Mouse (Mus musculus) neural tube, embryonic 10.5 days (tissue): ENCODE measurements around the gene Ebpl.

Experiments
- DNase-seq: peaks from one replicate; pipeline ENCODE4 v3.0.0-alpha.2; 2017; ENCODE audit warnings: low spot score; ENCODE audit errors: extremely low spot score

The Ebpl gene

DNA sequence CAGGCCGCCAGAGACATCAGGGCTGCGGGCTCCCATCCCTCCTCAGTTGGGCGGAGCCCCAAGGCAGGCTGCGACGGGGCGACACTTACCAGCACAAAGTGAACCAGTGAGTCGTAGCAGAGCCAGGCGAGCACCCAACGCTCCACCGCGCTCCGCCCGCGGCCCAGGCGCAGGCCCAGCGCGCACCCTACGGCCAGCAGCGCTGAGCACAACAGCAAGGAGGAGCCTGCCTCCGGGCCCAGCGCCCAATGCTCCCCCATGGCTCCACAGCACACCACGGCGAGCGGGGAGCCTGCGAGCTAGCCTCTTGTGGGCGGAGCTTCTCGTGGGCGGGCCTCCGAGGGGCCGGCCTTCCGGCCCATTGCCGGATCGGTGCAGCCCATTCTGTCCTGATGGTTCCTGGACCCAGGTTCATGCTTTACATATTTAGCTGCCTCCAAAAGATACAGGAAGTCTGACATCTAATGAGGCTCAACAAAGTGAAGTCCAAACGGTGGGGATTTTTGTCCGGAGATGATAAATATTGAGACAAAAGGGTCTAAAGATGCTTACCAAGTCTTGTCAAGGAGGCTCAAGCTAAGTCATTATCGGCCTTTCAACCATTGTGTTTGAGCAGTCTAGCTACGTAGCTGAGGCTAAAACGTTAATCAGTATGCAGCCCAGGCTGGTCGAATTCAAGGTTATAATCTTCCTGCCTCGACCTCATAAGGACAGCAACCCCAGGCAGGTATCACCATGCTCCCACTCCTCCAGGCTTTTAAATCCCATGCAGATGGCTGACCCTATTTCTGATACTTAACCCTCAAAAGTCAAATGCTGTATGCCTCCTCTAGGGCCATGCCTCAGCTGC, at the start of gene Ebpl:
TSS of gene Ebpl (minus strand) at position 309 of the 850 bp plus-strand sequence.
- DNase-seq, result peak; percentile 90

DNA sequence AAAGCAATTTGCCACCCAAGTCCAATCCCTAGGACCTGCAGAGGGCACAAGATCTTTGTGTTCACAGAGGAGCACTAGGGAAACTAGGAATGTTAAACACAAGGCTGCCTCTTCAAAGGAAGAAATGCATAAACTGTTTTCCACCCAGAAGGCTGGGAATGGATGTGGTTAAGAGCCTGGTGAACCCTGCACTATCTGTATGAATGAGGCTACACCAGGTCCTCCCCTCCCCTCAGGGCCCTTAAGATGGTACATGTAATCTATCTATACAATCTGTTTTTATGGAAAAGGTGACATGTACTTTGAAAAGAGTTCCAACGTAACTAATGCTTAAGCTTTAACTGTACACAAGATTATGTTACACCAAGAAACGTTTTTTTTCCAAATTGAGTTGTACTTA, 49.8 kb upstream of the Ebpl start:
- no peak for DNase-seq

DNA sequence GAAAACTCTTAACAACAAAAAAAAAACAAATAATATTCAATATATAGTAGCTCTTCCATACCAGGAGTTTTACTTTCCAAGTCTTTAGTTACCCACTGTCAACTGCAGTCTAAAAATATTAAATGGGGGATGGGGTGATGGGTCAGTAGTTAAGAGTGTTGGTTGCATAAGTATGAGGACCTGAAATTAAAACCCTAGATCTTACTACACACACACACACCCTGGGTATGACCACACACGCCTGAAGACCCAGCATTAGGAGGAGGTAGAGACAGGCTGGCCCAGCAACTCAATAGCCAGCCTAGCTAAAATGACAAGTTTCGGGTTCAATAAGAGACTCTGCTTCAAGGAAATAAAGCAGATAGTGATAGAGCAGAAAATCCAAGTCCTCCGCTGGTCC, 46.8 kb upstream of the Ebpl start:
- no peak for DNase-seq

DNA sequence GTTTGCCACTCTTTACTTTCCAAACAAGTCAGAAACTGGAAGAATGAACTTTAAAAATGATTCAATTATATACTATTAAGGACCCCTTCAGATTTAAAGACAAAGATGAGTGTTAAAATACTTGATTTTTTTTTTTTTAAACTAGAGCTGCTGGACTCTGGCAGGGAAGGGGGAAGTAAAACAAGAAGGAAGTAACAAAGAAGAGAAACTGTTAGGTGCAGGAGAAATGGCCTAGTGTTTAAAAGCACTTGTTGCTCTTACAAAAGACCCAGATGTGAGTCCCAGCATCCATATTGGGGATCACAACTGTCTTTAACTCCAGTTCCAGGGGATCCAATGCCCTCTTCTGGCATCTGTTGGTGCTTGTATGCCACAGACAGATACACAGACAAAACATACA, 45.5 kb upstream of the Ebpl start:
- DNase-seq, result no peak

DNA sequence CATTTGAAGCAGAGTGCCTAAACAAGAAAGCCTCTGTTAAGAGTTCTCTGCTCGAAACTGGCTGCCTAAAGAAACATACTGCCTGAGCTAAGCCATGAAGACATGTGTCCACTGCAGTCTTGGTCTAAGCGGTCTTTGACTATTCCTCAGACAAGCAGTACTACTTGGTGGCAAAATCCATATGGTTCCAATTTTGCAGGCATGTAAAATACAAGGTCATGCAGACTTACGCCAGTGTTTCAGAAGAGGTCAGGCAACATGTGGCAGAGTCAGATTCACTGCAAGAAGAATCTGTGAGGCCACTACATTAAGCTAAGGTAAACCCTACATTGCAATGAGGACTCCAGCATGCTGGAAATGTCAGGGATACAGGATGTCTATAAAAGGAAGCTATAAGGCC, 44.7 kb upstream of the Ebpl start:
- DNase-seq, result no peak

DNA sequence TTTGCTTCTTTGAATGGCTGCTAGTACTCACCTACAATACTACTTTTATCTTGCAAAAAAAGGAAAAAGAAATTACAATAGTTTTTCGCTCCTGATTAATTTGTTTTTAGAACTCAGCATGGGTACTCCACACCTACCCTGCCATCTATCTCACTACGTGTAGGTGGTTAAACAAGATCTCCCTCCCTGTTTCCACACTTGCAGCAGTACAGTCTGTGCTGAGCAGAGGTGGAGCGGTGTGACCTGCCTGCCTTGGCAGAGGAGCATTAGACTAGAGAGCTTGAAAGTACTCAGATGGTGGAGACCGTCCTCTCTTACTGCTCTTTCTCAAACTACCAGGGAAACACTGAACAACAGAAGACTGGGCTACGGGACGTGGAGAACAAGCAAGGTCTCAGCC, 34.5 kb upstream of the Ebpl start:
- no peak for DNase-seq

DNA sequence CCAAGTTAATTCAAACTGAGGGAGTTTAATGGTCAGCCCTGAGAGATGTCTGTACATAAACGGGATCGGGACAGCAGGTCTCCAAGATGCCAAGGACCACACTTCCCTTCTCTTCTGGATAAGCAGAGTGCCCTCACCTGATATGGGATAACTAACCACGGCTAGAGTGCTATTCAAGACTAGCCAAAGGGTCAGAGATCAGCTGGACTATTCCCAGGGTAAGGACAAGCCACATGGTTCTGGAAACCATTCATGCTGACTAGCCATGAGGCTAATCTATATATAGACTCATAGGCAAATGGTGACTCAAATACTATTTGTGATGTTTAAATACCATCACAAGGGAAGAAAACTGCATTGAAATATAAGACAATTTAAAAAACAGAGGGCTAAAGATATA, 30.3 kb upstream of the Ebpl start:
- DNase-seq, result no peak

DNA sequence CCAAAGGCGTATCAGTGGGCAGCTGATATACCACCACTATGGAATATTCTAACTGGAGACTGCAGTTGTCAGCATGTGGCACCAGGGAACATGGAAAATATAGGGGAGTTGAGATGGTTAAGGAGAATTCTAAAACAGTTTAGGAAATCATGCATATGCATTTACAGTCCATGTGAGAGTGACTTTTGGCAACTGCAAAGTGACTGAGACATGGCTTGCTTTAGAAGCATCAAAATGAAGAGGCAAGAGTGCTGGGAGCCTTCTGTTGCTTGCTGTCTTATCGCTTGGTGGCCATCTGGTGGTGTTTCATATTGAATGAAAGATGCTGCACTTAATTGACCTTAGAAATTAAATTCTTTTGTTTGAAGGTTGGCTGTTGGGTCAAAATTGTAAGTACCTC, 7.1 kb upstream of the Ebpl start:
- no peak for DNase-seq

DNA sequence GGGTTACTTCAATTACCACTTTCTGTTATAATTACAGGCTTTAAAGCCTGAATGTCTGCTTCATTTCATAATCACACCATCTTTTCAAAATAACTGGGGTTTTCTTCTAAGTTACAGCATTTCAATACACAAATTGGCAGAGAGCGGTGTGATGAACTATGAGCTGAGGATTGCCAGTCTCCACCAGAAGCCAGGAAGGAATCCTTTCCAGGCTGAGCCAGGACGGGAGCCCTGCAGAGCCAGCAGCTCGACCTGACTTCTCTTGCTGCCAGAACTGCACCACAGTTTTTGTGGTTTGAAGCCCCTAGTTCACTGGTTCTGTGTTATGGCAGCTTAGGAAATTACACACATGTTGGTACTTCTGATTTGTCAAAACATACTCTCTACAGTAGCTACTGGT, 4.4 kb upstream of the Ebpl start:
- DNase-seq, result no peak

DNA sequence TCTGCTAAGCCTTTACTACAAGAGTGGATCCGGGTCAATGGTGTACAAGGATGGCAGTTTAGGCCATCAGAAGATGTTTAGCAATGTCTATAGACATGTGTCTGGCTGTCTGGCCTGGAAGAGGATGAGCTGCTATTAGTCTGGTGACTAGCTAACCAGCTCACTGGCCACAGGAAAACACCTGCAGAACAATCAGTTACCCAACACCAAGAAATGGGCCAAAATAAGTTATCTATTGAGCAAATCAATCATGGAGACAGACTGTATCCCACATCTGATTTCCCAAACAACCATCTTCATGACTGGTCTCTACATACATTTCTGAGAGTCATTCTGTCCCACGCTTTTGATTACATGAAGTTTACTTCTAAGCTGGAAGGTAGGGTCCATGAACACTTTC, 3.5 kb upstream of the Ebpl start:
- no peak for DNase-seq

DNA sequence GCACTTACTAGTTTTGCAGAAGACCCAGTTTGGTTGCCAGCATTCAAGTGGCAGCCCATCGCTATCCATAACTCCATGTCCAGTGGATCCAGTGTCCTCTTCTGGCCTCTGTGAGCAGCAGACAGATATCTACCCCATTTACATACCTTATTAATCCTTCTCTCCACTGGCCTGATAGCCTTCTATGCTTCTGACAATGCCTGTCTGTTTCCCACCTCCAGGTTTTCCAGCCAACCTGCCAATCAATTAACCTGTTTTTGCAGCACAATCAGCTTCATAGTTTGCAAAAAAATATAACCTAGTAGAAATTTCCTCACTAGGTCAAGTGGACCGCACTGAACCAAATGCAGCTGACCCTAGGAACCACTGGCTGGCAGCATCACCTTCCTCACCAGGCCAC, 2.0 kb upstream of the Ebpl start:
- no peak for DNase-seq

DNA sequence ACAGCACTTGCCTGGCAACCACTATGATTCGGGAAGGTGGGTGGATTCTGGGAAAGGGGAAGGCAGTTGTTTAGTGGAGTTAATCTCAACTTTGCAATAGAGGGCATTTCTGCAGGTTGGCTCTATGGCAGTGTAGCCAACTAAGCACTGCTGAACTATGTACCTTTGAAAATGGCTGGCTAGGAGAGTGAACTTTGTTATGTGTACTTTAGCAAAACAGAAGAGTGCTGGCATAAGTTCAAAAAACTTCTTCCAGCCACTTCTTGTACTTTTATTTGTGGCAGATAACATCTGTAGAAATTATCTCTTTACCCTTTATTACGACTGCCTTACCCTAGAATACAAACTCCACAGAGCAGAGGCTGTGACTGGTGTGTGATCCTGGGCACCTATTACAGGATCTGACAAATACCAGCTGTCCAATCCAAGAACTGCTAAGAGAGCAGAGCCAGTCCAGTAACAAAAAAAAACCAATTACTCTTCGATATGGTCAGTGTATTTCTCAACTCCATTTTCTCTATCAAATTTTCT, 807 bp upstream of the Ebpl start:
- DNase-seq, result no peak

DNA sequence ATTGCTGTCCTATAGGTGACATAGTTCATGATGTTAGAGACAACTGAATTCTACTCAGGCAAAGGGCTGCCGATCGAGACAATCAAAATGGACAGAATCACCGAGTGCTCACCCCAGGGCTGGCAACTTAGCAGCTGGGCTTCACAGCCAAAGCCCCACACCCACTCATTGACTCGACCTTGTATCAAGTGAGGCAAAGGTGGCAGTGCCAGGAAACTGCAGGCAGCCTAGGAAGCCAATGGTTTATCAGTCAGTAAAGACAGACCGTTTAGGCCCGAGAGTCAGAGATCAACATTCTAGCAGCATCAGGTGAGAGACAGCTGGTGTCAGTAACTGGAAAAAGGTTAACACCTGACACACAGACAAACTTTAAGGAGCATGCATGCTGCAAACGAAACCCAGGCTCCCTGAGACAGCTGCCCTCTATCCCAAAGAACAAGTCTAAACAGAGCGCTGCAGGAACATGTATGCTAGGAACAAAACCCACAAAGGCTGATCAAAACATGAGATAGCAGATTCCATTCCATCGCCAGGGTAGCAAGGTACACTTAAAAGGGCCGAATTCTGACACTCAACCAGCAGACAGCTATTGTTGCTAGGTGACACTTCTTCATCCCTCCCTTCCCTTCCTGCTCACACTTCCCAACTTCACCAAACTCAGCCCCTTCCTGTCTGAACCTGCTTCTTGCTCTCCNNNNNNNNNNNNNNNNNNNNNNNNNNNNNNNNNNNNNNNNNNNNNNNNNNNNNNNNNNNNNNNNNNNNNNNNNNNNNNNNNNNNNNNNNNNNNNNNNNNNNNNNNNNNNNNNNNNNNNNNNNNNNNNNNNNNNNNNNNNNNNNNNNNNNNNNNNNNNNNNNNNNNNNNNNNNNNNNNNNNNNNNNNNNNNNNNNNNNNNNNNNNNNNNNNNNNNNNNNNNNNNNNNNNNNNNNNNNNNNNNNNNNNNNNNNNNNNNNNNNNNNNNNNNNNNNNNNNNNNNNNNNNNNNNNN, 5.7 kb downstream of the Ebpl start:
- no peak for DNase-seq

DNA sequence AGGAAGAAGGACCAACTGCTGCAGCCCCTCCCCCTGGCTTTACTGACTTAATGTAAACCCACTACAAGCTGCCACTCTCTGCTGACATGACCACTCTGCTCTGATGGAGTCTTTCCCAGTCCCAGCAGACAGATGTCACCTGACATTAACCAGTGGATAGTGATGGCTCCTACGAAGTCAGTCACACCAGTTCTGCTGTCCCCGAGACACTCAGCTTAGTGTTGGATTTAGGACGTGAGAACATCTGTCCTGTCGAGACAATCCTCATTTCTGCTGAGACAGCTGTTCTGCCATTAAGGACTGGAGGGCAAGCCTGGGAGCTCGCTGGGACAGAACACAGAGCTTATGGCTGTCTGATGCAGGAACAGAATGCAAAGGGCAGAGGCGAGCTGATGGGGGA, 9.4 kb downstream of the Ebpl start:
- no peak for DNase-seq

DNA sequence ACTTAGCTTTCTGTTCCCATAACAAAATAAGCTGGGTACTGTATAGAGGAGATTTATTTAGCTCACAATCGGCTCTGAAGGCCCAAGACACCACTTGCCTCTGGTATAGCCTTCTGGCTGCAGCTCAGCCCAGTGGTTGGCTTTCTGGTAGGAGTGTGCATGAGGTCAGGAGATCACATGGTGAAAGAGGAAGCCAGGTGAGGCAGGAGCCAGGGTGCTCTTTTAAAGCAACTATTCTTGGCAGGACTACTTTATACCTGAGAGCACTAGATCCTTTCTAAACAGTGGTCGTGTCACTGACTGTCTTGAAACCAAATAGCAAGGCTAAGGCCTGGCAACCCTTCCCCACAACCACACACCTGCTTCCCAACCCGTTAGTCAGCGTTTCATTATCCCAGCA, 10.4 kb downstream of the Ebpl start:
- DNase-seq, result no peak

DNA sequence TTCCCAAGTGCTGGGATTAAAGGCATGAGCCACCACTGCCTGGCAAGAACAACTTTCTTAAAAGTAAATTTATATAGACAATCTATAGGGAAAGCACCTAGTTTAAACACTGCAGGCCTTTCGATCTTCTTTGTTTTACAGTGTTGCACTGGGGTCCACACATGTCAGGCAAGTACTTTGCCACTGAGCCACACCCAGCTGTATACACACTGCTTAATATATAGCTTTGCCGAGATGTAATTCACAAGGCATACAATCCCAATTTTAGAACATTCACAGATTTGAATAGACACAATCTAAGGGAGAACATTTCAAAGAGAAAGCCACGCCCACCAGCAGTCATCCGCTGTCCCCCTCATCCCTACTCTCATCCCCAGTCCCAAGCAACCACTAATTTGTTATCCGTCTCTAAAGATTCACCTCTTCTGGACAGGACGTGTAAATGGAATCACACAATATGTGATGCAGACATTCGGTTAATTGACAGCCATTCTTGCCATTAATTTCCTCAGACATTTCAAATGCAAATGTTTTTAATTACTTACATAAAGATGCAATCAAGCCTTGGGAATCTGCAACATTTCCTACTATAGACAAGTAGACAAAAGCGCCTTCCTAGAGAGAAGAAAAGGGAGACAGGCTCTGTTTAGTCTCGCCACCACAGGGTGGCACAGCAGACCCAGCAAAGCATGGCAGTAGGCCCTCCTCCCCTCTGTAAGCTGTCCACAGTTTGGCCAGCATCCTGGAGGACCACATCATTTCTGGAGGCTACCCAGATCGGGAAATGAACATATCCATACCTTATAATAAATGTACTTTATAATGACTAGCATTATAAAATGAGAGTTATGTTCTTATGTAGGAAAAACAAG, 13.2 kb downstream of the Ebpl start:
- DNase-seq, result no peak

DNA sequence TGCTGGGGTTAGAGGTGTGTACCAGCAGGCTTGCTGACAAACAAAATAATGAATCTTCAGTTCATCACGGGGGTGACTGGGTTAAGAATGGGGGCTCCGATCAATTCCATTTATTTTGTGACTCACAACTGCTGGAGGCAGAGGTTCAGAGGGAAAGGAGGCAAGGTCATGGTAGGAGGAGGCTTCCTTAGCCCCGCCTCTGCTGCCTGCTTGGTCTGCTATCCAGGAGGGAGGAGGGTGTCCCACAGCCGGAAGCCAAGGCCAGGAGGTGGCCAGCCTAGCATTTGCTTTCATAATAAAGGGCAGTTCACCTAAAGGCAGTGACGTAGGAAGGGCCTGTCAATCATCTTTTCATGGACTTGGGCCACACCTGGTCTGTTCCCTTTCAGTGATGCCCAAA, 15.6 kb downstream of the Ebpl start:
- no peak for DNase-seq

DNA sequence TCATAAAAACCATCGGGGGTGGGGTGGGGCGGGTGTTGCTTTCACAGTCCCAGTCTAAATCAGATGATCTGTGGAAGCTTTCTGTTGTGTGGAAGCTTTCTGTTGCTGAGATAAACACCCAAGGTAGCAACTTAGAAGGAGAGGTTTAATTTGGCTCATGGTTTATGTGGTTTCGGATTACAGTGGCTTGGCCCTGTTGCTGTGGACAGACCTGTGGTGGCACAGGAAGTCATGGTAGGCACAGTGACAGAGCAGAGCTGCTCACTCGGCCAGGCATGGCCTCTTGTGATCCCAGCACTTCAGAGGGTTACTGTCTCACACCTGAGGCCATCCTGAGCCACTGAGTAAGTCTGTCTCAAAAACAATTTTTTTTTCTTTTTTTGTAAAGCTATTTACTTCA, 20.9 kb downstream of the Ebpl start:
- DNase-seq, result no peak

DNA sequence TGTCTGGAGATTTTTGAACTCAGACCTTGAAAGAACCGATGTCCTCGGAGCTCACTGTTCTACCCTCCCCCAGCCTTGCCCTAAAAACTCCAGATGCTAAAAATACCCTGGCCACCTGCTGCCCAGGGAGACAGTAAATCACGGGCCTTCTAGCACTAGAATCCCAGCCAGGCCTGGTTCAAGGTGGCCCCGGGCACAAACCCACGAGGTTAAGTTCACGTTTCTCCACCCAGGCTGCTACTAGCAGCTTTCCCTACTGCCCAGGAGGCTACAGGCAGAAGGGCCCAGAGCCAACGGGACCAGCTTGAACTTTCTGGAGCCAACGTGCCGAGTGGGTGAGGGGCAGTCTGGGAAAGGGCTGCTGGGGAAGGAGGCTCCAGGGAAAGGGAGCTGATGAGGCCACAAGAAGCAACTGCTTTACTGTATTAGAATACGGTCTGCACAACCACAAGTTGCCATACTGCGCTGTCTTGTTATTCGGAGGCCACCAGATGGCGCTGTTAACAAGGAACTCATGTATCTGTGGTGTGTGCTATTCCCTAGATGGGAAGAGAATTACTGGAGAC, 29.2 kb downstream of the Ebpl start:
- DNase-seq, result peak; percentile 78

DNA sequence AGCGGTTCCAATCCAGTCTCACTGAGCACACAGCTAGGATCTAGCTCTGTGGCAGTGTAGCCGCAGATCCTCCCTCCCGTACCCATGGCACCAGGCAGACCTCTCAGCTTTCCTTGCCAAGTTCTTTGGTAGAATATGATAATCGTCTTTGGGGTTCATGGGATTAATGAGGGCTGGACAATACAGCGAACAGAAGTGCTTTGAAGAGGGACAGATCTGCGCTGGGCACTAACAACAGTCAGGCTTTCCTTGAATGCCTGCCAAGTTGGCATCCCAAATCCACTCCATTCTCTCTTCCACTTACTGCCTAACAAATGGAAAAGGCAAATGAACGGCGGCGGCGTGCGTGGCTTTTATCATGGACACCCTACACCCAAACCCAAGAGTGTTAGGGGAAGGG, 29.6 kb downstream of the Ebpl start:
- no peak for DNase-seq
